Mouse (Mus musculus) heart, postnatal 0 days (tissue): ENCODE results near the gene Gm3435.

ENCODE experiments used
- CTCF ChIP-seq: IDR thresholded peaks from 2 replicates; pipeline ENCODE4 v1.5.1; 2016; ENCODE audit warnings: antibody characterized with exemption, control low read depth, low read depth
- EP300 ChIP-seq: IDR thresholded peaks from 2 replicates; pipeline ENCODE4 v1.6.1; 2016; ENCODE audit warnings: antibody characterized with exemption, low read depth

DNA sequence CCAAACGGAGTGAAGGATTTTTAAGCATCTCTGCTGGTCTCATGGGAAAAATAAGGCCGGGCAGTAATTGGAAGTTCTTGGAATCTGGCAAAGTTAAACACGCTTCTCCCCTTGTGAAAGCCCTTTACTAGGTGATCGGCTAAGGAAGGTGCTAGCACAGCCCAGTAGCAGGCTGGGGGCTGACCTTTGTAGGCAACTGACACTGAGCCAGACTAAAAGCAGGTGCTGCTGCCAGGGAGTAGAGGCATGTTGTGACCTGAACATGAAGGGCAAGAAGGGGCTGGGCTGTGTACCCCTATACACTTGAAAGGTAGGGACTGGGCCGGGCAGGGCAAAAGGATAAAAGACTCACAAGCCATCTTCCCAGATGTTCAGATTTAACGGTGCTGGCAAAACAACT lies 50.4 kb downstream of the Gm3435 start:
- TF ChIP-seq CTCF (no peak), EP300 (no peak)
